Mouse (Mus musculus) adrenal gland, adult 8-10 months (tissue): Measurements from ENCODE around the gene Atl3. TPM values are rescaled to one million over a fixed set of nuclear protein-coding genes. Genes with fewer than 3 reads are reported as not detected.

ENCODE experiments used
- DNase-seq: peaks from one replicate; pipeline ENCODE4 v3.0.0; 2022
- total RNA-seq, 4 experiments: library from RNA; stranded (reverse); gene quantifications; 2 replicates each; pipeline ENCODE4 v1.2.4; 2022

Gene Atl3
- total RNA-seq, 4 experiments from 2014 or later = 126 to 140 (median 136) TPM

DNA sequence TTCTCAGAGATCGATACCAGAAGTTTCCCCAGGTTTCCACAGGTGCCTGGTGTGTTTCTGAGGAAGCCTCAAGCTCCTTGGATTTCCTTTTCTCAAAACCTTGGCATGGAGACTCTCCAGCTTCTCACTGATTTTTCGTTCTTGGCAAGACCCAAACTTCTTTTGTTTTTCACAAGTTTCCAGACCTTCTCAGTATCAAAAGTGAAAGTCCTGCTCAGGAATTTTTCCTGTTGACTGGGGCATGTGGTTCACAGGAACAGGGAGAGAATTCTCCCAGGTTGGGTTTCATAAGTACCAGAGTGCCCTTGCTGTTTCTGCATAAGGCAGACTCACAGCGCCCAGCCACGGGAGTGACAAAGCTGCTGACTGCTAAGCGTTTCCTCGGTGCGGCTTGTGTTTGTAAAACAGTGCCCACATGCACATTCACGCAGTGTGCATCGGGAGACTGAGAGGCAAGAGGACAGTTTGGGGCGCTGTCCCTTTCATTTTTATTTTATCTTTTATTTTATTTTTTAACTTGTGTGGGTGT, 68.8 kb downstream of the Atl3 start:
- no peak for DNase-seq

DNA sequence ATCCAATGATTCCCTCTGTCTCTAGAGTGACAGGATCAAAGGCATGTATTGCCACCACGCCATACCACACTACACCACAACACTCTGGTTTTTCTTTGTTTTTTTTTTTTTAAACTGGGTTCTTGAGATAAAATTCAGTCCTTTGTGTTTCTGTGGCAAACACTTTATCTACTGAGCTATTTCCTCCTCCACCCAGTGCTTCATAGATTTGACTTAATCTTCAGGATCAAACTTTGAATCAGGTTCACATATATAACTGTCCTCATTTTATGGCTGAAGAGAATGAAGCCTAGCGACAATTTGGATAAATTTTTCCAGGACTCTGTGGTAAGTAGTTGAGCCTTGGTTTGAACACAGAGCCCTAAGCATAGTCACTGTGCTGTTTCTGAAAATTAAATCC, 69.8 kb downstream of the Atl3 start:
- no peak for DNase-seq

DNA sequence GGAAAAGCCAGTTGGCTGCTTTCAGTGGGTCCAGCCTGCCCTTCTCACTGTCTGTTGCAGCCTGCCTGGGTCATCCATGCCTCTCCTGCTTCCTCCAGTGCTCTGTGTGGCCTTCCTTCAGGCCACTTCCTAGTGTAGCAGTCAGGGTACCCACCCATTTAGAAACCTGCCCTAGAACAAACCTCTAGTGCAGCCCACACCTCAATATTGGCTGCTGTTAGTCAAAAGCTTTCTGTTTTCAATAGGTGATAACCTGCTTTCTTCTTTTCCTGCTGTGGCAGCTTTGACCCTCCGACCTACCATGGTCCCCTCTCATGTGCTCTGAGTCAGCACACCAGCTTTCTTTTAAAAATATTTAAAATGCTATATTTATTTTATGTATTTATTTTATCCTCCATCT, 70.6 kb downstream of the Atl3 start:
- DNase-seq = no peak

DNA sequence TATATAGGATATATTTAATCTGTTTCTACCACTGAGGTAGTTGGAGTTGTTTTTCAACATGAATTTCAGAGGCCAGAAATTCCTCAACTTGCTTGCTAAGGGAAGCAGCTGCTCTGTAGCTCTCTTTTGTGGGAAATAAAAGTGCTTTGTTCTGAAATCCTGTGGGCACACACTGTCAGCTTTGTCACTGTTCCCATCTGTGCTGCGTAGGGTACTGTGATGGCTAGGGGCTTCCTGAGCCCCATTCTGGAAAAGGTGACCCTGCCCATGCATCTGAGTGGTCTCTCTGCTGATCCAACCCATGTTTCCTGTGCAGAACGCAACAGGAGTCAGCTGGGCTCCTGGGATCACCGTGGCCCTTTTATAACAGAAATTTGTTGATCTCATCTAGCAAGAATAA, 73.0 kb downstream of the Atl3 start:
- no peak for DNase-seq

DNA sequence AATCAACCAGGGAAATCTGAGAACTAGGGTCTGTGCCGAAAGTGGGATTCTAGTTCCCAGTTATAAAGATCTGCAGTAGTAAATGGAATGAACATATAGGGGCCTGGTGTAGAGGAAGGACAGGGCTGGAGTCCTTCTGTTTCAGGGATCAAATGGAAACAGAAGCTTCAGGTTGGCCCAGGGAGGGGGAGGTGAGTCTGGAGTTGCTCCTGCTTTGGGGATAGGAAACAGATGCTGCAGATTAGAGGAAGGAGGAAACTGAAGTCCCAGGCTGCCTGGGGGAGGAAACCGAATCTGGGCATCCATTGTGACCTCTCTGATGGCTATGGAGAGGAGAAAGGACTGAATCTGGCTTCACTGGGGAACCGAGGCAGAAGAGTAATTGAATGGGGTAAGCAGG, 74.5 kb downstream of the Atl3 start:
- DNase-seq = no peak

DNA sequence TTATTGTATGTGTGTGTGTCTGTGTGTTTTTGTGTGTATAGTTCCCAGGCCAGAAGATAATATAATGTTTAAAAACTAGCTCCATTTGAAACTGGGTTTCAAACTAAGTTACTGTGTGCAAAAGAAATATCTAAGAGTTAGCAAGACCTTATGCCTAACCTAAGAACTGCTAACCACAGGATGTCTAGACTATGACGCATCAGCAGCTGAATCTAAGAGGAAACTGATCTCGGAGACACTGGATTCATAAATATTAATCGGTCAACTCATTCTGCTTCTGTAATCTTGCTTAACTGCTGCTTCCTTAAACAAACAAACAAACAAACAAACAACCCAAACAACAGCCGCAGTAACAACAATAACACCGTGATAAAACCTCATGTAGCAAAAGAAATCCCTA, 75.8 kb downstream of the Atl3 start:
- no peak for DNase-seq

DNA sequence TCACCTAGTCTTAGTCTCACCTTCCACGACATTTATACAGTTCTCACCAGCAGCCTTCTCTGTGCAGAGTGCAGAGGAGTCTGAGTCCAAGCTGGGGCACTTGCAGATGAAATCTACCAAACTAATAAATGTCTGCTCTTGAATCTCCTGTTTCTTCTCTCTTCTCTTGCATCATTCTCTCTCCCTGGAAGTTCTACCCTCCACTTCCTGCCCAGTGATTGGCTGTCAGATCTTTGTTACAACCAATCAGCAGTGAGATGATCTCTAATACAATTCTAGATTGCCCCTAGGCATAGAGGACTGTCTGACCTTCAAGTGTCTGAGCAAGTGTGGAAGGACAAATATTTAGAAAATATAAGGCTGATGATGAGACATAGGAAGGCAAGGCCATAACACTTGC, 82.3 kb downstream of the Atl3 start:
- no peak for DNase-seq

DNA sequence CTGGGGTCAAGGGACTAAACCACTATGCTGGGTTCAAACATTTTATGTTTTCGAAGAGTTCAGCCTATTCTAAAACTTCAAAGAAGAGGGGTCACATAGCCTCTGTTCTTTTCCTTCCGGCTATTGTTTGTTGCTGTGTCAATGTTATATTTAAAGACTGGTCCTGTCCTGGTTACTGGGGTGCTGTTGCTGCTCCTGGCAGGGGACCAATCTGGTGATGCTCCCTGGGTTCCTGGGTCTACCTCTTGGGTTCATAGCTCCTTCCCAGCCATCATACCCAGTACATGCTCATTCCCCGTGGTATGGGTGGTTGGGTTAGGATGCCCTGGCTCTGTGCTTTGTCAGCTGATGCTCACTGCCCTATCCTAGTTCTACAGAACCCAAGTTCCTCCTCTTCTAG, 83.9 kb downstream of the Atl3 start:
- no peak for DNase-seq

DNA sequence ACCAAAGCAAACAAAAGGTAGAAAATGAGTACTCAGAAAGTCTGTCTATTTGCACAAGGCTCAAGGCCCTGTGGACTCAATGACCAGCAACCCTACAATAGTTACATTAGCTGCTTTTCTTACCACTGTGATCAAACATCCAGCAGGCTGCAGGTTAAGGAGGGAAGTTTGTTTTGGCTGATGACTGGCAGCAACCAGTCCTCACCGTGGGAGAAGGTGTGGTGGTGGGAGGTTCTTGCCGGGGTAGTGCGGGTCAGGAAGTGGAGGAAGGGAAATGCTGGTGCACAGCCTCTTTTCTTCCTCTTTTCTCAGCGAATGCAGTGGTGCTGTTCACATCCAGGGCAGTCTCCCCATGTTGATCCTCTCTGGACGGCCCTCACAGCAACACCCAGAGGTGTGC, 87.2 kb downstream of the Atl3 start:
- no peak for DNase-seq

DNA sequence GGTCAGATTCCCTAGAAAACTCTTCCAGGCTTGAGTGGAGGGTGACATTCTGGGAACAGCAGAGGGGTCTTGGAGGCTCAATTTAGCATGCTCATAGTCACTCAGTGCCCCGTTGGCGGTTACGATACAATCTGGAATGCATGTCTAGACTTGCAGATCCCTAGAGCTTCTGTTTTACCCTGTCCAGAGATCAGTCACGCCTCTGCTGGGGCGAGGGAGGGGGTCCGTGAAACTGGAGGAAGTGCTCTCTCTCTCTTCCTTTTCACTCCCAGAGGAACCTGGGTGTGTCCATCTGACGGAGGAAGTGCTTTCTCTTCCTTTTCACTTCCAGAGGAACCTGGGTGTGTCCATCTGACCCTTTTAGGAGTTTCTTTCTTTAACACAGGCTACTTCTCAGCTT, 89.3 kb downstream of the Atl3 start:
- no peak for DNase-seq

DNA sequence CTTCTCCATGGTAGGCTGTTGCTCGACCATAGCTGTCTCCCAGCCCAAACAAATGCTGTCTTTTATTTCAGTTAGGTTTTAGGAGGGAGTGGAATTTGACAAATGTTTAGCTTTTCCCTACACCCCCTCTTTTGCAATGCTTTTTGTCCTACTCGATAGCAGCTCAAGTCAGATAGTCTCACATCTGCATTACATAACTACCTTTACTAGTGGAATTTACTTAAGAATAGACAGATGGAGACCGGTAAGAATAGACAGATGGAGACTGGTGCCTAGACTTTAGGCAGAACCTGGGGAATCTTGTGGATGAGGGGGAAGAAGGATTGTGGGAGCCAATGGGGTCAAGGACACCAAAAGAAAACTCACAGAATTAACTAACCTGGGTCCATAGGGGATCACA, 89.8 kb downstream of the Atl3 start:
- no peak for DNase-seq

DNA sequence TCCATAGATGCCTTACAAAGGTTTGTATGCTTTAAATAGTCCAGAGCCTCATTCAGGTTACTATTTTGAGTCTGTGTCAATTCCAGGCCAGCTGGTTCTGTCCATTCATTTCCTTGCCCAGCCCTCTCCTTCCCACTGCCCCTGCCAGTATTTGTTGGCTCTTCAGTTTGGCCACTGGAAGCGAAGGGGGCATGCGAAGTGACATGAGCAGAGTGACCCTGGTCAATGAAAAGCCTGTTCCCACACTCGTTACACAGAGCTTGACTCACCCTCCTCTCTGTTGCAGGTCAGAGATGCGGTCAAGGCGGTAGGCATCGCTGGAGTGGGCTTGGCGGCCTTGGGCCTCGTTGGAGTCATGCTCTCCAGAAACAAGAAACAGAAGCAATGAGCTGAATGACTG, 91.4 kb downstream of the Atl3 start:
- DNase-seq = peak; percentile 70

DNA sequence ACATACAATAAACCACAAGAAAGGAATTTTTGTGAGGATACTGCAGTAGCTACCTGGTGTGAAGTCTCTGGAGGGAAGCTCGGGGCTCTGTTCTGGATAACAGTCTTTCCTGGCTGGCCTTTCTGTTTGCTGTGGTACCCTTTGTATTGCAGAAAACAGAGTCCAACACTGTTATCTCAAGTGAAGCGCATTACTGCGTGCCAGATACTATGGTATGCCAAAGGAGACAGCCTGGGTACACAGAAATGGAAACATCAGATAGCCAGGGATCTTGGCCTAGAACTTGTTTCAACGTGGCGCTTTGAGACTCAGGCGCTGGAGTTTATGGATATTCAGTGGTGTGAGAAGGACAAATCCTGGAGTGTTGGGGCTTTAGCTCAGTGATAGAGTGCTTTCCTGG, 91.9 kb downstream of the Atl3 start:
- no peak for DNase-seq

Other genes with a start within 250 kb of the Atl3 start
- 1 to 10 TPM; 3.8 to 7.5 (median 5.3) TPM for gene Rcor2, start 226.7 kb upstream of the Atl3 start, total RNA-seq
- gene Mark2, start 152.2 kb upstream of the Atl3 start, total RNA-seq = 10 to 100 TPM; 66.7 to 95.6 (median 79.8) TPM
- 10 to 100 TPM; 20.3 to 27.0 (median 25.5) TPM for gene Spindoc, start 111.0 kb upstream of the Atl3 start, total RNA-seq
- 10 to 100 TPM; 20.2 to 29.5 (median 27.3) TPM for gene 2700081O15Rik, start 76.4 kb upstream of the Atl3 start, total RNA-seq
- gene Rtn3, start 10.8 kb upstream of the Atl3 start, total RNA-seq = 100 to 1,000 TPM; 117 to 159 (median 137) TPM
- 10 to 100 TPM; 50.3 to 83.3 (median 57.3) TPM for gene Pla2g16, start 63.4 kb downstream of the Atl3 start, total RNA-seq
- 10 to 100 TPM; 10.0 to 28.4 (median 13.1) TPM for gene Lgals12, start 113.2 kb downstream of the Atl3 start, total RNA-seq
- under 1 TPM in 2 of 4 experiments, not detected in 2; 0.23 to 0.59 TPM for gene Hrasls5, start 118.5 kb downstream of the Atl3 start, total RNA-seq
- not detected for gene Slc22a19, start 217.3 kb downstream of the Atl3 start, total RNA-seq